Mouse (Mus musculus) adrenal gland, adult 18-20 months (tissue): ENCODE results near the gene Itgb6. TPM values are rescaled to one million over a fixed set of nuclear protein-coding genes. Genes with fewer than 3 reads are reported as not detected.

ENCODE experiments used
- DNase-seq, 2 experiments: peaks; one replicate each; pipeline ENCODE4 v3.0.0; 2021 to 2022; ENCODE audit warnings: low spot score in 2 of 2
- long read RNA-seq, 2 experiments: library from polyadenylated mRNA; stranded (forward); transcript quantifications; one replicate each; pipeline ENCODE4 v2.0.0; 2021
- total RNA-seq, 2 experiments: library from RNA; stranded (reverse); gene quantifications; 1 replicate in 1 of 2; 2 replicates in 1 of 2; pipeline ENCODE4 v1.2.3; 2021

The Itgb6 gene
- total RNA-seq, result under 1 TPM in 1 of 2 experiments, not detected in 1; 0.26 TPM
- long read RNA-seq, experiment 1, result 0 reads
- long read RNA-seq, experiment 2, result 0 reads

- DNase-seq, result no peak
These were observed at the start of gene Itgb6 for GRCm38 (mm10) chr2:60722514-60722913. Gene Itgb6, minus strand, starts transcription at chr2:60722643.

GRCm38 (mm10) chr2:60766420-60766819 is 44.0 kb upstream of the Itgb6 start:
- DNase-seq, result no peak

GRCm38 (mm10) chr2:60756218-60756617 is 33.8 kb upstream of the Itgb6 start:
- DNase-seq, result no peak

GRCm38 (mm10) chr2:60755101-60755500 is 32.7 kb upstream of the Itgb6 start:
- DNase-seq, result no peak

- DNase-seq, result no peak
These were observed 28.8 kb upstream of the Itgb6 start for GRCm38 (mm10) chr2:60751274-60751673.

- DNase-seq, result no peak
These were observed 28.1 kb upstream of the Itgb6 start for GRCm38 (mm10) chr2:60750591-60750990.

- DNase-seq, result no peak
These were observed 26.1 kb upstream of the Itgb6 start for GRCm38 (mm10) chr2:60748585-60748984.

GRCm38 (mm10) chr2:60747590-60747989 is 25.1 kb upstream of the Itgb6 start:
- no peak for DNase-seq

GRCm38 (mm10) chr2:60744674-60745073 is 22.2 kb upstream of the Itgb6 start:
- DNase-seq, result no peak

- no peak for DNase-seq
These were observed 17.1 kb upstream of the Itgb6 start for GRCm38 (mm10) chr2:60739389-60740137.

GRCm38 (mm10) chr2:60730929-60731328 is 8.5 kb upstream of the Itgb6 start:
- no peak for DNase-seq

GRCm38 (mm10) chr2:60730024-60730423 is 7.6 kb upstream of the Itgb6 start:
- DNase-seq, result no peak

- no peak for DNase-seq
These were observed 6.6 kb upstream of the Itgb6 start for GRCm38 (mm10) chr2:60728902-60729585.

GRCm38 (mm10) chr2:60724660-60725059 is 2.2 kb upstream of the Itgb6 start:
- DNase-seq, result no peak

GRCm38 (mm10) chr2:60722967-60723366 is 524 bp upstream of the Itgb6 start:
- DNase-seq, result no peak

GRCm38 (mm10) chr2:60720906-60721305 is 1.5 kb downstream of the Itgb6 start:
- no peak for DNase-seq

GRCm38 (mm10) chr2:60720205-60720604 is 2.2 kb downstream of the Itgb6 start:
- DNase-seq, result peak in 1 of 2 experiments; percentile 28

- no peak for DNase-seq
These were observed 5.1 kb downstream of the Itgb6 start for GRCm38 (mm10) chr2:60717348-60717747.

GRCm38 (mm10) chr2:60716549-60716948 is 5.9 kb downstream of the Itgb6 start:
- DNase-seq, result no peak

- DNase-seq, result no peak
These were observed 6.7 kb downstream of the Itgb6 start for GRCm38 (mm10) chr2:60715771-60716170.

- no peak for DNase-seq
These were observed 7.4 kb downstream of the Itgb6 start for GRCm38 (mm10) chr2:60714971-60715502.

- no peak for DNase-seq
These were observed 8.0 kb downstream of the Itgb6 start for GRCm38 (mm10) chr2:60714475-60714874.
